Mouse (Mus musculus) erythroblast, embryonic 14.5 days (primary cell): Measurements from ENCODE around the gene Iqschfp.

Experiments used
- GATA1 ChIP-seq: IDR thresholded peaks from 2 replicates; pipeline ENCODE4 v1.6.1; 2012; ENCODE audit warnings: low read length, inconsistent platforms, mixed read lengths
- TAL1 ChIP-seq: IDR thresholded peaks from 3 replicates; pipeline ENCODE4 v1.6.1; 2012; ENCODE audit warnings: low read length, inconsistent platforms, mixed read lengths

DNA sequence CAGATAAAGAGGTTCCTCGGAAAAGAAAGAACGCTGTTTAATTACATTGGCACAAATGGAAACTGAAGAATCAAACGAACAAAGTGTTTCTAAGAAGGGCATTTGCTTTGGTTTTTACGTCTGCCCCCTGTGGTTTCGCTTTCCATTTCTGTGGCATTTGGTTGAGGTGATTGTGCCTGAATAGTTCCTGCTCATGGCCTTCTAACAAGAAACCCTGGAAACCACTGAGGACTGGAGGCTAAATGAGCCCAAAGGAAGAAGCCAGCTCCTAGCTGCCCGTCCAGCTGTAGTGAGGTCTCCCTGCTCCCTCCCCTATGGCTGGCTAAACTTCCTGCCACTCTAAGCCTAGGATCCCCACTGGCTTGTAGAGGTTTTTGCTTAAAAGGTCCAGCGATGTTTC, 745.9 kb downstream of the Iqschfp start:
- TF ChIP-seq GATA1 (no peak), TAL1 (no peak)
